Mouse (Mus musculus): ENCODE results near the gene Akt3. TPM values are rescaled to one million over a fixed set of nuclear protein-coding genes. Genes with fewer than 3 reads are reported as not detected.
A peak's percentile ranks its signal among the peaks of the same experiment; 100 is the strongest.

Gene Akt3
- polyA plus RNA-seq, 1 experiment, result 6.4 TPM

DNA sequence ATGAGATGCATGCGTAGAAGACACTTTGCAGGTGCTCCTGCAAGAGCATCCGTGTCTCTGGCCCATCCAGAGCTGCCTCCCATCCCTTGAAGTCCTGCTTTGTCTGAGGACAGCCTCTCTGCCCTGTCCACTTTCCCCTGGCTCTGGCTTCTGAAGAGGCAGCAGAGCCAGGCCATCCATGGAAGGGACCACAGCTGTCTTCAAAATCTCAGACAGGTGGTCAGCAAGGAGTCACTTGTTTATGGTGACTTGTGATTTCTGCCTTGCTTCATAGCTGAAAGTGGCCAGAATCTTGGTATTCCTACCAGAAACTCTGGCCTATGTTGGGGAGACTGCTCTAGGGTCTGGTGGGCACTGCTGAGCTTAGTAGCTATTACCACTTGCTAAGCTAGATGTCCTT is 241.3 kb downstream of the Akt3 start:
- H3K4me1 ChIP-seq (ENCODE audit: control insufficient read depth, insufficient read depth, insufficient read length), result no peaks in the 10 kb centered on the region
- TF ChIP-seq CTCF (IDR thresholded peaks at IDR 0.05; ENCODE audit: extremely low read depth, insufficient read depth, insufficient read length, insufficient replicate concordance), result no peak
- no peak for TF ChIP-seq POLR2A (IDR thresholded peaks at IDR 0.05; ENCODE audit: low read depth, low read length)
- no peak overlapping the region for H3K4me3 ChIP-seq (ENCODE audit: extremely low read depth, insufficient read depth, insufficient read length)
- no peak overlapping the region for H3K27ac ChIP-seq (ENCODE audit: insufficient read depth, low read length)
- DNase-seq (ENCODE audit: low read depth in 1 of 2, low spot score in 2 of 2), result no peak
- whole genome bisulfite sequencing, result 90% methylated on average over 2 of the region's 2 CpGs
- peaks cover 9% of the 10 kb centered on the region; the same call in 1 of the 2 replicates for H3K36me3 ChIP-seq (ENCODE audit: control insufficient read depth, insufficient read depth, low read length)
- no peaks in the 10 kb centered on the region for H3K27me3 ChIP-seq (ENCODE audit: control insufficient read depth, insufficient read depth, low read length)

DNA sequence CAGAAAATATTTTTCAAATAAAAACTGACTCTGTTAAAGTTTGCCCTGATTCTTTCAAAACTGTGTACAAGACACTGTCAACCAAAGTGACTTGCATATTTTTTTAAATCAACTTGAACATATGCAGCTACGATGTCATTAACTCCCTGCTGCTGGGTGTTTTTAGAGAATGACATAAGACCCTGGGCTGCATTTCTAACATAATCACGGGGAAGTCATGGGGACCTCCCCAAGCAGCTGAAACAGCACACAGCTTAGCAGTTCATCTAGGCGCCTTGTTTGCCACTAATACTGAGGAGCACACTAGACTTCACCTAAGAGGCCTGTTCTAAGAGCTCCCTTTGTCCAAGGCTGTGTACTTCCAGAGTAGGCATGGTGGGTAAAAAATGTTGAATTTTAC is 242.1 kb downstream of the Akt3 start:
- Histone ChIP-seq H3K27ac (ENCODE audit: insufficient read depth, low read length) (no peak overlapping the region), H3K36me3 (ENCODE audit: control insufficient read depth, insufficient read depth, low read length) (peaks cover 9% of the 10 kb centered on the region; the same call in 1 of the 2 replicates), H3K4me3 (ENCODE audit: extremely low read depth, insufficient read depth, insufficient read length) (no peak overlapping the region), H3K27me3 (ENCODE audit: control insufficient read depth, insufficient read depth, low read length) (no peaks in the 10 kb centered on the region), H3K4me1 (ENCODE audit: control insufficient read depth, insufficient read depth, insufficient read length) (no peaks in the 10 kb centered on the region)
- WGBS, result 90% methylated on average over 3 of the region's 3 CpGs
- no peak for DNase-seq (ENCODE audit: low read depth in 1 of 2, low spot score in 2 of 2)
- TF ChIP-seq CTCF (IDR thresholded peaks at IDR 0.05; ENCODE audit: extremely low read depth, insufficient read depth, insufficient read length, insufficient replicate concordance), result no peak
- no peak for TF ChIP-seq POLR2A (IDR thresholded peaks at IDR 0.05; ENCODE audit: low read depth, low read length)

DNA sequence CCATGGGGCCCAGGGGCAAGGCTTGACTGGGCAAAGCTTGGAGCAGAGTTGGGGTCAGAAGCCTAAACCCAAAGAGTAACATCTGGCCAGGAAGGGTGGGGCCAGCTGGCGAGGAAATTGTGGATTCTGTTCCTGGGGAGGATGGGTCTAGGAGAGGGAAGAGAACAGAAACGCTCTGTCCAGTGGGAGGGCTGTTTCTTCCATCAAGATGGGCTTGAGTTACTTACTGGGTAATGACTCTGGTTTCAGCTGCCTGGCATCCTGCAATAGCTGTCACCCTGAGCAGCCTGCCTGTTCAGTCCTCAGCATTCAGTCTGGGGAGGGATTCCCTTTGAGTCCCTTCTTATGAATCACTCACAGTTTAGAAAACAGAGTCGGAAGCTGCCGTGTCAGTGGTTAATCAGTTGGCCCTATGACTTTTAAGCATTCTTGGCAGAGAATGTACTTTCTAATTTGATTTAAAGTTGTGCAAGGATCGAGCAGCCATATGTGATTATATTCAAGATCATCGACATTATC is 243.0 kb downstream of the Akt3 start:
- H3K36me3 ChIP-seq (ENCODE audit: control insufficient read depth, insufficient read depth, low read length), result peaks cover 7% of the 10 kb centered on the region; the same call in 1 of the 2 replicates
- H3K4me3 ChIP-seq (ENCODE audit: extremely low read depth, insufficient read depth, insufficient read length), result no peak overlapping the region
- H3K27ac ChIP-seq (ENCODE audit: insufficient read depth, low read length), result peak overlapping the region; percentile 19; the same call in 1 of the 2 replicates
- H3K27me3 ChIP-seq (ENCODE audit: control insufficient read depth, insufficient read depth, low read length), result no peaks in the 10 kb centered on the region
- TF ChIP-seq CTCF (IDR thresholded peaks at IDR 0.05; ENCODE audit: extremely low read depth, insufficient read depth, insufficient read length, insufficient replicate concordance) (no peak), POLR2A (IDR thresholded peaks at IDR 0.05; ENCODE audit: low read depth, low read length) (no peak)
- no peaks in the 10 kb centered on the region for H3K4me1 ChIP-seq (ENCODE audit: control insufficient read depth, insufficient read depth, insufficient read length)
- no peak for DNase-seq (ENCODE audit: low read depth in 1 of 2, low spot score in 2 of 2)
- 82% methylated on average over 6 of the region's 6 CpGs for WGBS

DNA sequence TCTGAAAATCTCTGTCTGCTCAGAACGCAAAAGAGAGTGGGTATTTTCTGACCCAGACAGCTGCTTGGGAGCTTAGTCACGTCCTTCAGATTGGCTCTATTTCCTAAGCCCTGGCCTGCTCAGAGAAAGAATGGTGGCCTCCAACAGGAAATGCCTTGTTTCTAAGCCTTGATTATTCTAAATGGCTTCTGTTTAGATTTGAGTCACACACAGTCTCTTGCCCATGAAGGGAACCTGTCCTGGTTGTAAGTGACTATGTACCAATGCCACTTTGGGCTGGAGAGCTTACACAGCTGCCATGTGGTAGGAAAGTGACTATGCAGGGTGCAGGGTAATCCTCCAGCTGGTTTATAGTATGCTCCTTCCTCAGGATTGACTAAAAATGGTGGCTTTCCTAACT is 243.7 kb downstream of the Akt3 start:
- WGBS, result 87% methylated on average over 2 of the region's 2 CpGs
- no peak for DNase-seq (ENCODE audit: low read depth in 1 of 2, low spot score in 2 of 2)
- Histone ChIP-seq H3K4me1 (ENCODE audit: control insufficient read depth, insufficient read depth, insufficient read length) (no peaks in the 10 kb centered on the region), H3K27ac (ENCODE audit: insufficient read depth, low read length) (peak overlapping the region; percentile 19; the same call in 1 of the 2 replicates), H3K4me3 (ENCODE audit: extremely low read depth, insufficient read depth, insufficient read length) (no peak overlapping the region), H3K27me3 (ENCODE audit: control insufficient read depth, insufficient read depth, low read length) (no peaks in the 10 kb centered on the region), H3K36me3 (ENCODE audit: control insufficient read depth, insufficient read depth, low read length) (peaks cover 4% of the 10 kb centered on the region; the same call in 1 of the 2 replicates)
- TF ChIP-seq POLR2A (IDR thresholded peaks at IDR 0.05; ENCODE audit: low read depth, low read length), result no peak
- no peak for TF ChIP-seq CTCF (IDR thresholded peaks at IDR 0.05; ENCODE audit: extremely low read depth, insufficient read depth, insufficient read length, insufficient replicate concordance)

DNA sequence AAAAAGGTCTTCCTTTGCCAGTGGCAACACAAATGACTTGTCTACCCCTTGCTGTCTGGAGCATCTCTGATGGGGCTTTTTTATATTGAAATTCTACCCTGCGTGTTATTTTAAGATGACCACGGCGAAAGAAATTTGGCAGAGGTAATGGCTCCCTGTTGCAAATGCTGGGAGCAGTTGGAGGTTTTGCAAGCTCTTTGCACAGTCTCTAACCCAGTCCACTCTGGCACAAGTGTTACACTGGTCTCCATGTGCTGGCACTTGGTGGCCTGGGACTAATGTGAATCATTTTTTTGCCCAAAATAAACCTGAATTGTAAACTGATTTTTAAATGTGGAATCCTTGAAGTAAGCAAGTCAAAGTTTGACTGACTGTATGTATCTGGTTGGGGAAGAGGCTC is 244.2 kb downstream of the Akt3 start:
- no peaks in the 10 kb centered on the region for H3K4me1 ChIP-seq (ENCODE audit: control insufficient read depth, insufficient read depth, insufficient read length)
- peaks cover 4% of the 10 kb centered on the region; the same call in 1 of the 2 replicates for H3K36me3 ChIP-seq (ENCODE audit: control insufficient read depth, insufficient read depth, low read length)
- WGBS, result 94% methylated on average over 3 of the region's 3 CpGs
- no peak for TF ChIP-seq POLR2A (IDR thresholded peaks at IDR 0.05; ENCODE audit: low read depth, low read length)
- no peak overlapping the region for H3K27ac ChIP-seq (ENCODE audit: insufficient read depth, low read length)
- no peaks in the 10 kb centered on the region for H3K27me3 ChIP-seq (ENCODE audit: control insufficient read depth, insufficient read depth, low read length)
- no peak for DNase-seq (ENCODE audit: low read depth in 1 of 2, low spot score in 2 of 2)
- no peak overlapping the region for H3K4me3 ChIP-seq (ENCODE audit: extremely low read depth, insufficient read depth, insufficient read length)

DNA sequence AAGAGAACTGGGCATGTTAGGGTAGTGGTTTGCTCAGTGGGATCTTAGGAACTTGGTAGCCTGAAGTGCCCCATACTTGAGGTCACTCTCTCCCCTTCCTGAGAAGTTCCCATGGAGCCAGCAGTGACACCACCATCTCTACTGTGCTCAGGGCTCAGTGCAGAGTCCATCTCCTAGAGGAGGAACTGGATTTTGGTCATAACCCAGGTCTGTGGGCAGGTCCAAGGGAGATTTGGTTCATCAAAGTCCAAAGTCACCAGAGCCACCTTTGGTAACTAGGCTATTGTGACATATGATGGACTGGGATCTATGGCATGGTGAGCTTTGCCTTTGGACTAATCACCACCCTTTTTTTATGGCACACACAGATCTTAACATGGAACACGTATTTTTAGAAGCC is 244.7 kb downstream of the Akt3 start:
- Histone ChIP-seq H3K27me3 (ENCODE audit: control insufficient read depth, insufficient read depth, low read length) (no peaks in the 10 kb centered on the region), H3K36me3 (ENCODE audit: control insufficient read depth, insufficient read depth, low read length) (peaks cover 3% of the 10 kb centered on the region; the same call in 1 of the 2 replicates), H3K27ac (ENCODE audit: insufficient read depth, low read length) (no peak overlapping the region), H3K4me1 (ENCODE audit: control insufficient read depth, insufficient read depth, insufficient read length) (no peaks in the 10 kb centered on the region), H3K4me3 (ENCODE audit: extremely low read depth, insufficient read depth, insufficient read length) (no peak overlapping the region)
- DNase-seq (ENCODE audit: low read depth in 1 of 2, low spot score in 2 of 2), result no peak
- WGBS, result 87% methylated on average over 1 of the region's 1 CpGs
- TF ChIP-seq CTCF (IDR thresholded peaks at IDR 0.05; ENCODE audit: extremely low read depth, insufficient read depth, insufficient read length, insufficient replicate concordance) (no peak), POLR2A (IDR thresholded peaks at IDR 0.05; ENCODE audit: low read depth, low read length) (no peak)

DNA sequence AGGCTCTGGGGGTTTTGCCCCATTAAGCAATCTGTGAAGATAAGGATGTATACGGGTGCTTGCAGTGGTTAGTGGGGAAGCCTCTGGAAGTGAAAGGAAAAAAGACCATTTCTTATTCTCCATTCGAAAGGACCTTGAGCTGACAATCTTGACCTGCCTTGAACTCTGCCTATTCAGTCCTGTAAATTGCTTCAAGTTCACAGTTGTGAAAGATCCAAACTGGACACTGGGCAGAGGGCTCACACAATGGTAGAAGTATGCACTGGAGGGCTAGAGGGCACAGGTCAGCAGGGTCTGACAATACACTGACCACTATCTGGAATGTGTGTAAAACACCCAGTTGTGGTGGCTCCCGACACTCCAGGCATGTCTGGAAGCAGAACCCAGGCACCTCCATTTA is 245.2 kb downstream of the Akt3 start:
- no peaks in the 10 kb centered on the region for H3K27me3 ChIP-seq (ENCODE audit: control insufficient read depth, insufficient read depth, low read length)
- H3K36me3 ChIP-seq (ENCODE audit: control insufficient read depth, insufficient read depth, low read length), result peaks cover 3% of the 10 kb centered on the region; the same call in 1 of the 2 replicates
- no peak for TF ChIP-seq CTCF (IDR thresholded peaks at IDR 0.05; ENCODE audit: extremely low read depth, insufficient read depth, insufficient read length, insufficient replicate concordance)
- no peak for TF ChIP-seq POLR2A (IDR thresholded peaks at IDR 0.05; ENCODE audit: low read depth, low read length)
- 84% methylated on average over 3 of the region's 3 CpGs for WGBS
- H3K4me1 ChIP-seq (ENCODE audit: control insufficient read depth, insufficient read depth, insufficient read length), result no peaks in the 10 kb centered on the region
- no peak overlapping the region for H3K4me3 ChIP-seq (ENCODE audit: extremely low read depth, insufficient read depth, insufficient read length)
- no peak overlapping the region for H3K27ac ChIP-seq (ENCODE audit: insufficient read depth, low read length)
- DNase-seq (ENCODE audit: low read depth in 1 of 2, low spot score in 2 of 2), result no peak

Measured in spleen, adult 2 months (tissue).